Mouse (Mus musculus) forebrain, postnatal 0 days (tissue): Measurements from ENCODE around the gene Dnajc7. TPM values are rescaled to one million over a fixed set of nuclear protein-coding genes. Genes with fewer than 3 reads are reported as not detected.
"Not testable (repeated sequence)": the region's sequence is repeated elsewhere in the genome, so short reads cannot be mapped to it uniquely, and the experiment has no call there.

Experiments
- ATAC-seq: fragments of 200-750 bp; cut with Nextera tagmentation; 2 replicates; pipeline ENCODE4 v1.8.0; 2017; ENCODE audit warnings: mild to moderate bottlenecking, moderate library complexity
- DNase-seq: peaks from one replicate; pipeline ENCODE4 v3.0.0-alpha.2; 2015
- H3K27ac ChIP-seq: fragments of 300-500 bp; sonication (generic); 2 replicates; pipeline ENCODE4 v1.5.1; 2014; ENCODE audit warnings: low read depth, mild to moderate bottlenecking, antibody characterized with exemption, low read length, moderate library complexity, mixed read lengths
- H3K27me3 ChIP-seq: fragments of 300-500 bp; sonication (generic); 2 replicates; pipeline ENCODE4 v1.6.1; 2014; ENCODE audit warnings: mild to moderate bottlenecking, low read length, mixed read lengths; ENCODE audit not compliant: insufficient read depth
- H3K36me3 ChIP-seq: fragments of 300-500 bp; sonication (generic); 2 replicates; pipeline ENCODE4 v1.6.1; 2014; ENCODE audit warnings: mild to moderate bottlenecking, moderate library complexity; ENCODE audit not compliant: insufficient read depth
- H3K4me1 ChIP-seq: fragments of 300-500 bp; sonication (generic); 2 replicates; pipeline ENCODE4 v1.6.1; 2014; ENCODE audit warnings: antibody characterized with exemption; ENCODE audit not compliant: insufficient read depth
- H3K4me2 ChIP-seq: fragments of 300-500 bp; sonication (generic); 2 replicates; pipeline ENCODE4 v1.6.1; 2014; ENCODE audit warnings: low read depth, mild to moderate bottlenecking, moderate library complexity
- H3K4me3 ChIP-seq: fragments of 300-500 bp; sonication (generic); 2 replicates; pipeline ENCODE4 v1.5.1; 2014; ENCODE audit warnings: low read depth, low read length, mixed read lengths
- H3K9ac ChIP-seq: fragments of 300-500 bp; sonication (generic); 2 replicates; pipeline ENCODE4 v1.6.1; 2014; ENCODE audit warnings: mild to moderate bottlenecking
- H3K9me3 ChIP-seq: fragments of 300-500 bp; sonication (generic); 2 replicates; pipeline ENCODE4 v1.6.1; 2016; ENCODE audit warnings: low read length
- CTCF ChIP-seq: sonication (generic); IDR thresholded peaks from 2 replicates; pipeline ENCODE4 v1.5.1; 2016; ENCODE audit warnings: antibody characterized with exemption, control low read depth, low read depth
- WGBS: fragments of 180-500 bp; shearing (Covaris S2); extraction: QIAGEN DNeasy Blood & Tissue Kit; methylation state at CpG from one replicate; pipeline ENCODE4 v1.1.7; 2014; 5-methylcytosine and 5-hydroxymethylcytosine counted together
- polyA plus RNA-seq: library from polyadenylated mRNA; unstranded; fragments of >200 nt; fragmentation: Nextera tagmentation; extraction: Ambion mirVana; gene quantifications from 2 replicates; pipeline ENCODE4 v1.2.1, GENCODE M21; 2015
- total RNA-seq: library from RNA; depleted of rRNA; stranded (reverse); fragments of >200 nt; gene quantifications from 2 replicates; pipeline ENCODE4 v1.2.3, GENCODE M21; 2014

The Dnajc7 gene
- total and polyA plus RNA-seq, 2 experiments from 2014 or later, result 111 to 248 TPM

- no peak for TF ChIP-seq CTCF
- peak overlapping the region; percentile 73; the same call in 1 of the 2 replicates for H3K4me2 ChIP-seq
- no peak overlapping the region for H3K27ac ChIP-seq
- DNase-seq (no peak), ATAC-seq (no peak)
- no peaks in the 10 kb centered on the region for H3K36me3 ChIP-seq
- peaks cover 16% of the 10 kb centered on the region for H3K4me1 ChIP-seq
- no peak overlapping the region for H3K4me3 ChIP-seq
- H3K27me3 ChIP-seq, result no peaks in the 10 kb centered on the region
- H3K9me3 ChIP-seq, result no peaks in the 10 kb centered on the region
- 86% methylated on average over 4 of the region's 4 CpGs for WGBS
- H3K9ac ChIP-seq, result no peak overlapping the region
Measured at GRCm38 (mm10) chr11:100617480-100617879, 2.5 kb downstream of the Dnajc7 start.

- H3K9me3 ChIP-seq, DNase-seq, H3K4me3 ChIP-seq, ATAC-seq, H3K4me2 ChIP-seq, H3K27ac ChIP-seq, H3K27me3 ChIP-seq, H3K9ac ChIP-seq, H3K36me3 ChIP-seq: not testable (repeated sequence)
- peaks cover 16% of the 10 kb centered on the region for H3K4me1 ChIP-seq
- WGBS, result 92% methylated on average over 7 of the region's 7 CpGs
Measured at GRCm38 (mm10) chr11:100616836-100617235, 3.1 kb downstream of the Dnajc7 start.

GRCm38 (mm10) chr11:100616332-100616731, 3.6 kb downstream of the Dnajc7 start:
- Histone ChIP-seq H3K9ac (no peak overlapping the region), H3K4me1 (peaks cover 16% of the 10 kb centered on the region), H3K27me3 (no peaks in the 10 kb centered on the region), H3K4me2 (no peak overlapping the region), H3K27ac (no peak overlapping the region), H3K36me3 (no peaks in the 10 kb centered on the region), H3K9me3 (no peaks in the 10 kb centered on the region), H3K4me3 (no peak overlapping the region)
- DNase-seq, result no peak
- no peak for TF ChIP-seq CTCF
- ATAC-seq, result no peak
- WGBS, result 80% methylated on average over 5 of the region's 5 CpGs

GRCm38 (mm10) chr11:100613241-100613640, 6.7 kb downstream of the Dnajc7 start:
- Histone ChIP-seq H3K27me3 (no peaks in the 10 kb centered on the region), H3K9ac (no peak overlapping the region), H3K27ac (no peak overlapping the region), H3K36me3 (no peaks in the 10 kb centered on the region), H3K4me1 (peaks cover 8% of the 10 kb centered on the region), H3K4me3 (no peak overlapping the region), H3K9me3 (no peaks in the 10 kb centered on the region), H3K4me2 (no peak overlapping the region)
- TF ChIP-seq CTCF, result no peak
- DNase-seq (peak; percentile 62), ATAC-seq (no peak)
- 77% methylated on average over 3 of the region's 3 CpGs for WGBS

- no peaks in the 10 kb centered on the region for H3K4me1 ChIP-seq
- no peak for ATAC-seq
- no peaks in the 10 kb centered on the region for H3K27me3 ChIP-seq
- H3K4me3 ChIP-seq, result no peak overlapping the region
- no peak for DNase-seq
- TF ChIP-seq CTCF, result peak; percentile 14; the same call in 1 of the 2 replicates
- H3K9me3 ChIP-seq, result no peaks in the 10 kb centered on the region
- WGBS, result 90% methylated on average over 6 of the region's 6 CpGs
- H3K27ac ChIP-seq, result no peak overlapping the region
- H3K4me2 ChIP-seq, result no peak overlapping the region
- H3K9ac ChIP-seq, result no peak overlapping the region
- no peaks in the 10 kb centered on the region for H3K36me3 ChIP-seq
Measured at GRCm38 (mm10) chr11:100611627-100612026, 8.3 kb downstream of the Dnajc7 start.

- no peak overlapping the region for H3K27ac ChIP-seq
Measured at GRCm38 (mm10) chr11:100609997-100610680, 9.8 kb downstream of the Dnajc7 start.

GRCm38 (mm10) chr11:100609355-100609996, 10.5 kb downstream of the Dnajc7 start:
- 75% methylated on average over 5 of the region's 5 CpGs for WGBS
- Histone ChIP-seq H3K4me3 (no peak overlapping the region), H3K9me3 (no peaks in the 10 kb centered on the region), H3K27ac (no peak overlapping the region), H3K4me2 (no peak overlapping the region), H3K9ac (no peak overlapping the region), H3K4me1 (peaks cover 2% of the 10 kb centered on the region; the same call in 1 of the 2 replicates), H3K36me3 (no peaks in the 10 kb centered on the region), H3K27me3 (no peaks in the 10 kb centered on the region)
- no peak for TF ChIP-seq CTCF
- no peak for ATAC-seq
- no peak for DNase-seq

More at GRCm38 (mm10) chr11:100609997-100610680, 9.8 kb downstream of the Dnajc7 start:
- Histone ChIP-seq H3K4me1 (no peaks in the 10 kb centered on the region), H3K36me3 (no peaks in the 10 kb centered on the region), H3K9ac (no peak overlapping the region), H3K4me2 (no peak overlapping the region), H3K9me3 (no peaks in the 10 kb centered on the region), H3K27me3 (no peaks in the 10 kb centered on the region), H3K4me3 (no peak overlapping the region)
- WGBS, result 82% methylated on average over 9 of the region's 9 CpGs
- DNase-seq (no peak), ATAC-seq (no peak)
- no peak for TF ChIP-seq CTCF
